Mouse (Mus musculus) cerebellum, adult 2 months (tissue): ENCODE data around the gene Bach2.

Experiments
- CTCF ChIP-seq: fragments of 200-500 bp; IDR thresholded peaks from 2 replicates; pipeline ENCODE4 v1.5.1; 2011; ENCODE audit warnings: low read depth, mild to moderate bottlenecking, control low read depth, low read length, moderate library complexity, borderline replicate concordance; ENCODE audit not compliant: insufficient read depth
- POLR2A ChIP-seq: fragments of 200-500 bp; IDR thresholded peaks from 2 replicates; pipeline ENCODE4 v1.6.1; 2011; ENCODE audit warnings: low read length, control low read depth, borderline replicate concordance; ENCODE audit not compliant: insufficient read depth

- TF ChIP-seq CTCF (no peak), POLR2A (no peak)
Observed at GRCm38 (mm10) chr4:32570939-32571317, 332.3 kb downstream of the Bach2 start.
